Comparison of ENCODE assay signal across 9 mouse cellular contexts in the genomic region with DNA sequence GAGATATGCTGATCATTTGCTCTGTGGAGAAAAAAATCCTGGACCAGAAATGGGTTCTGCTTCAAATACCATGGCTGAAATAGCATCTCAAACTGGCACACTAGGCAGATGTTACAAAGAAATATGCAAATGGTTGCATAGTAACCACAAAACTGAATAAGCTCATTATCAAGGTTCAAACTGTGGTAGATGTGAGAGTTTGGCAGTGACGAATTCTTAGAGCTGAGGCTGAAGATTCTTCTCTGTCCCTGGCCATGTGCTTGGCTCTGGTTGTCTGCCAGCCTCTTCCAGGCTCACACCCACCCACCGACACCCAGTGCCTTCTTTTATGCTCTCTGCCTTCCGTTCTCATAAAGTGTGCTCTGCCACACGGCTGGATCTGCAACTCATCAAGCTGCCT. TPM values are rescaled to one million over a fixed set of nuclear protein-coding genes. Genes with fewer than 3 reads are reported as not detected.
DNase-seq lines count a peak whose midpoint lies in the region; ATAC-seq lines count a peak whose summit lies in the region.
"Had no signal": no experiment of that assay in that cellular context is flagged by ENCODE, and none has a peak within 500 bp of the region (broad histone marks: within the 10 kb centered on the region; RNA-seq: fewer than 3 reads in every experiment).

No protein-coding gene starts in this region.

- H3K27ac ChIP-seq in midbrain, embryonic 16.5 days (ENCODE audit: low read length): no peak overlapping the region
- H3K27ac ChIP-seq in liver, embryonic 11.5 days (ENCODE audit: low read depth, low read length): no peak overlapping the region

- no peaks in the 10 kb centered on the region for H3K36me3 ChIP-seq in midbrain, embryonic 16.5 days (ENCODE audit: control insufficient read depth, insufficient read depth, low read length)
- no peaks in the 10 kb centered on the region for H3K36me3 ChIP-seq in liver, embryonic 11.5 days (ENCODE audit: control insufficient read depth, insufficient read depth, low read length)

- peak; percentile 66 for ATAC-seq in midbrain, embryonic 16.5 days
- no peak for ATAC-seq in liver, embryonic 11.5 days (replicated peaks; ENCODE audit: low FRiP score)

- no peaks in the 10 kb centered on the region for H3K9me3 ChIP-seq in midbrain, embryonic 16.5 days (replicated peaks; ENCODE audit: control insufficient read depth, low read length, poor library complexity, severe bottlenecking)
- no peaks in the 10 kb centered on the region for H3K9me3 ChIP-seq in liver, embryonic 11.5 days (ENCODE audit: control insufficient read depth, low read length)

- H3K4me3 ChIP-seq in midbrain, embryonic 16.5 days (ENCODE audit: low read depth, low read length): no peak overlapping the region
- H3K4me3 ChIP-seq in liver, embryonic 11.5 days (ENCODE audit: low read depth, low read length): no peak overlapping the region

- no peaks in the 10 kb centered on the region for H3K27me3 ChIP-seq in midbrain, embryonic 16.5 days (ENCODE audit: control insufficient read depth, insufficient read depth, low read depth, low read length)
- no peaks in the 10 kb centered on the region for H3K27me3 ChIP-seq in liver, embryonic 11.5 days (replicated peaks; ENCODE audit: control insufficient read depth, insufficient read depth, low read length)

- H3K4me1 ChIP-seq in midbrain, embryonic 16.5 days (ENCODE audit: control insufficient read depth, insufficient read depth, low read length): no peaks in the 10 kb centered on the region
- no peaks in the 10 kb centered on the region for H3K4me1 ChIP-seq in liver, embryonic 11.5 days (replicated peaks; ENCODE audit: control insufficient read depth, insufficient read depth, low read length)

- H3K9ac ChIP-seq in midbrain, embryonic 16.5 days (ENCODE audit: low read depth, low read length): no peak overlapping the region
- H3K9ac ChIP-seq in liver, embryonic 11.5 days (ENCODE audit: low read depth, low read length): no peak overlapping the region

- no peak overlapping the region for H3K4me2 ChIP-seq in midbrain, embryonic 16.5 days (ENCODE audit: low read length)
- no peak overlapping the region for H3K4me2 ChIP-seq in liver, embryonic 11.5 days

- WGBS in midbrain, embryonic 16.5 days: 42% methylated on average over 4 of the region's 4 CpGs
- WGBS in liver, embryonic 11.5 days: 62% methylated on average over 4 of the region's 4 CpGs

- DNase-seq in CD4-positive helper T cell, adult 2 months (ENCODE audit: low read depth, low spot score): peak; percentile 78
- peak; percentile 76 for DNase-seq in Muller cell, postnatal 12 days (ENCODE audit: inconsistent ontology term)
- peak; percentile 52 for DNase-seq in layer of hippocampus, adult 9-10 months (ENCODE audit: low spot score)
- DNase-seq in kidney, postnatal 25 days: no peak
- no peak for DNase-seq in liver, embryonic 11.5 days (ENCODE audit: low spot score)
- no peak for DNase-seq in kidney, postnatal 36 days
- DNase-seq: cerebellum, adult 2 months; lung, postnatal 36 days had no signal

RNA-seq across cellular contexts. Expression of a gene that starts 26.7 kb away (rescaled TPM):
- polyA plus RNA-seq in midbrain, embryonic 16.5 days (2015; fragmentation: Nextera tagmentation; extraction: Ambion mirVana): 0.56 and 0.59 TPM in 2 replicates
- polyA plus RNA-seq in liver, embryonic 11.5 days (2014; fragmentation: Nextera tagmentation; extraction: Ambion mirVana): 5.4 and 6.4 TPM in 2 replicates

Comparison
In these comparisons a context has a peak if more than half of its experiments do, and no peak if none do; other contexts are left out.
1. DNase-seq: peak in CD4-positive helper T cell, adult 2 months (single experiment), Muller cell, postnatal 12 days (single experiment) and layer of hippocampus, adult 9-10 months (single experiment); none in kidney, postnatal 25 days (0 of 2), liver, embryonic 11.5 days (single experiment) and kidney, postnatal 36 days (0 of 2).